Mouse (Mus musculus) small intestine, adult 2 months (tissue): ENCODE results near the gene Bms1.

ENCODE experiments used
- CTCF ChIP-seq: fragments of 200-500 bp; IDR thresholded peaks from 2 replicates; pipeline ENCODE4 v1.5.1; 2012; ENCODE audit warnings: low read depth, mild to moderate bottlenecking, control low read depth, inconsistent platforms, low read length, moderate library complexity, mixed read lengths; ENCODE audit not compliant: insufficient replicate concordance, insufficient read length; ENCODE audit errors: extremely low read depth
- POLR2A ChIP-seq: fragments of 200-500 bp; IDR thresholded peaks from 2 replicates; pipeline ENCODE4 v1.6.1; 2012; ENCODE audit warnings: low read depth, mild to moderate bottlenecking, control low read depth, inconsistent platforms, low read length, moderate library complexity

- no peak for TF ChIP-seq CTCF
- TF ChIP-seq POLR2A: no peak
Measured at GRCm38 (mm10) chr6:118385962-118386361, 33.3 kb downstream of the Bms1 start.
